Mouse (Mus musculus): ENCODE results near the gene Ptgis.

DNA sequence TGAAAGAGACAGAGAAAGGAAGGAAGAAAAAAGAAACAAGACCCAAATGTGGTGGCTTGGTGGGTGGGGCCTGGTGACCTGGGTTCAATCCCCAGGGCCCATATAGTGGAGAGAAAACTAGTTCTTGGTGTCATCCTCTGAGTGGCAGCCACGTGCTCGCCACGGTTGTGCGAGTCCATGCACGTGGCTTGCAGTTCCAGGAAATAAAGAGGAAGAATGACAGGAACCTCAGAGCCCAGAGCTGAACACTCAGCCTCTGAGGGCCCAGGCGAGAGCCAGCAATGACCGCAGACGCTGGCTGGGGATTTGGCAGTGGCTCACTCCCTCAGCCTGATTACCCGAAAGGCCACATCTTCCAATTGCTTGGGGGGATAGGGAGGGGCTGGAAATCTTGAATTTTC is 30.7 kb upstream of the Ptgis start:
- TF ChIP-seq GATA1 (IDR thresholded peaks at IDR 0.05; ENCODE audit: borderline replicate concordance, low read length), result no peak
- TF ChIP-seq FLI1 (IDR thresholded peaks at IDR 0.05; ENCODE audit: low read length), result no peak

Data from megakaryocyte, embryonic 14.5 days (primary cell).